Mouse (Mus musculus) intestine, embryonic 16.5 days (tissue): ENCODE data around the gene Dynlrb1. TPM values are rescaled to one million over a fixed set of nuclear protein-coding genes. Genes with fewer than 3 reads are reported as not detected.
A peak's percentile ranks its signal among the peaks of the same experiment; 100 is the strongest.

Experiments used
- ATAC-seq: fragments of 200-750 bp; cut with Nextera tagmentation; 2 replicates; pipeline ENCODE4 v1.8.0; 2017; ENCODE audit warnings: moderate TSS enrichment, moderate library complexity
- H3K27ac ChIP-seq: fragments of 300-500 bp; sonication (generic); 2 replicates; pipeline ENCODE4 v1.5.1; 2014; ENCODE audit warnings: mild to moderate bottlenecking, low read length
- H3K27me3 ChIP-seq: fragments of 300-500 bp; sonication (generic); replicated peaks from 2 replicates; pipeline ENCODE4 v1.6.1; 2014; ENCODE audit warnings: low read length, control low read depth, mixed read lengths; ENCODE audit not compliant: control insufficient read depth, insufficient read depth
- H3K36me3 ChIP-seq: fragments of 300-500 bp; sonication (generic); 2 replicates; pipeline ENCODE4 v1.6.1; 2014; ENCODE audit warnings: low read length, control low read depth; ENCODE audit not compliant: control insufficient read depth, insufficient read depth
- H3K4me1 ChIP-seq: fragments of 300-500 bp; sonication (generic); 2 replicates; pipeline ENCODE4 v1.6.1; 2014; ENCODE audit warnings: low read length, control low read depth, mixed read lengths; ENCODE audit not compliant: control insufficient read depth, insufficient read depth
- H3K4me2 ChIP-seq: fragments of 300-500 bp; sonication (generic); 2 replicates; pipeline ENCODE4 v1.6.1; 2014; ENCODE audit warnings: low read depth, low read length, control low read depth
- H3K4me3 ChIP-seq: fragments of 300-500 bp; sonication (generic); 2 replicates; pipeline ENCODE4 v1.5.1; 2014; ENCODE audit warnings: mild to moderate bottlenecking, low read length
- H3K9ac ChIP-seq: fragments of 300-500 bp; sonication (generic); 2 replicates; pipeline ENCODE4 v1.6.1; 2014; ENCODE audit warnings: low read depth, low read length
- H3K9me3 ChIP-seq: fragments of 300-500 bp; sonication (generic); 2 replicates; pipeline ENCODE4 v1.6.1; 2016; ENCODE audit warnings: low read length, control low read depth; ENCODE audit not compliant: control insufficient read depth
- WGBS: fragments of 180-500 bp; shearing (Covaris S2); extraction: QIAGEN DNeasy Blood & Tissue Kit; methylation state at CpG from one replicate; pipeline ENCODE4 v1.1.7; 2014; 5-methylcytosine and 5-hydroxymethylcytosine counted together
- polyA plus RNA-seq: library from polyadenylated mRNA; unstranded; fragments of >200 nt; fragmentation: Nextera tagmentation; extraction: Ambion mirVana; gene quantifications from 2 replicates; pipeline ENCODE4 v1.2.1, GENCODE M21; 2015

Gene Dynlrb1
- 328 and 337 TPM in 2 replicates for polyA plus RNA-seq

GRCm38 (mm10) chr2:155236362-155236992, at the start of gene Dynlrb1:
TSS of gene Dynlrb1 (plus strand) at chr2:155236533.
- peak within 1 kb of the TSS; percentile 80 for H3K4me3 ChIP-seq
- H3K9ac ChIP-seq: peak within 1 kb of the TSS; percentile 90
- H3K4me1 ChIP-seq: peaks cover 12% of the 10 kb centered on the region
- H3K36me3 ChIP-seq: no peaks in the 10 kb centered on the region
- peak within 1 kb of the TSS; percentile 84 for H3K4me2 ChIP-seq
- no peaks in the 10 kb centered on the region for H3K9me3 ChIP-seq
- peak; percentile 100 for ATAC-seq
- WGBS: under 1% methylated on average over 48 of the region's 50 CpGs
- H3K27ac ChIP-seq: peak within 1 kb of the TSS; percentile 84
- no peaks in the 10 kb centered on the region for H3K27me3 ChIP-seq

GRCm38 (mm10) chr2:155207419-155207818, 28.9 kb upstream of the Dynlrb1 start:
- H3K9ac ChIP-seq: no peak overlapping the region
- no peak overlapping the region for H3K4me2 ChIP-seq
- no peaks in the 10 kb centered on the region for H3K27me3 ChIP-seq
- no peaks in the 10 kb centered on the region for H3K9me3 ChIP-seq
- ATAC-seq: no peak
- peaks cover 9% of the 10 kb centered on the region for H3K36me3 ChIP-seq
- H3K27ac ChIP-seq: no peak overlapping the region
- no peaks in the 10 kb centered on the region for H3K4me1 ChIP-seq
- no peak overlapping the region for H3K4me3 ChIP-seq
- 77% methylated on average over 2 of the region's 2 CpGs for WGBS

- 92% methylated on average over 2 of the region's 2 CpGs for WGBS
- H3K27ac ChIP-seq: no peak overlapping the region
- no peak for ATAC-seq
- no peaks in the 10 kb centered on the region for H3K4me1 ChIP-seq
- no peak overlapping the region for H3K4me3 ChIP-seq
- H3K27me3 ChIP-seq: no peaks in the 10 kb centered on the region
- H3K4me2 ChIP-seq: no peak overlapping the region
- H3K9me3 ChIP-seq: no peaks in the 10 kb centered on the region
- H3K36me3 ChIP-seq: 0 out of 2 replicates have a peak, but pooled peaks cover 9% of the 10 kb centered on the region
- H3K9ac ChIP-seq: no peak overlapping the region
These were observed 13.2 kb upstream of the Dynlrb1 start for GRCm38 (mm10) chr2:155223145-155223544.

- no peak for ATAC-seq
- H3K27ac ChIP-seq: no peak overlapping the region
- no peak overlapping the region for H3K4me2 ChIP-seq
- no peaks in the 10 kb centered on the region for H3K27me3 ChIP-seq
- WGBS: 91% methylated on average over 7 of the region's 7 CpGs
- H3K36me3 ChIP-seq: 0 out of 2 replicates have a peak, but pooled peaks cover 9% of the 10 kb centered on the region
- H3K4me3 ChIP-seq: no peak overlapping the region
- H3K9ac ChIP-seq: no peak overlapping the region
- no peaks in the 10 kb centered on the region for H3K9me3 ChIP-seq
- H3K4me1 ChIP-seq: no peaks in the 10 kb centered on the region
These were observed 11.6 kb upstream of the Dynlrb1 start for GRCm38 (mm10) chr2:155224721-155225120.

- Histone ChIP-seq H3K27ac (peak overlapping the region; percentile 75), H3K27me3 (no peaks in the 10 kb centered on the region), H3K4me3 (peak overlapping the region; percentile 80), H3K36me3 (no peaks in the 10 kb centered on the region), H3K4me2 (peak overlapping the region; percentile 65), H3K9me3 (no peaks in the 10 kb centered on the region), H3K4me1 (peaks cover 12% of the 10 kb centered on the region), H3K9ac (peak overlapping the region; percentile 90)
- 4% methylated on average over 13 of the region's 13 CpGs for WGBS
- peak; percentile 89 for ATAC-seq
These were observed 479 bp upstream of the Dynlrb1 start for GRCm38 (mm10) chr2:155235746-155236361.

GRCm38 (mm10) chr2:155237276-155237675, 943 bp downstream of the Dynlrb1 start:
- Histone ChIP-seq H3K27me3 (no peaks in the 10 kb centered on the region), H3K4me3 (peak overlapping the region; percentile 80), H3K4me2 (peak overlapping the region; percentile 84), H3K27ac (0 out of 2 replicates have a peak overlapping the region, but pooled peaks have one; percentile 8), H3K9me3 (no peaks in the 10 kb centered on the region), H3K9ac (peak overlapping the region; percentile 90), H3K36me3 (no peaks in the 10 kb centered on the region), H3K4me1 (peaks cover 12% of the 10 kb centered on the region)
- 12% methylated on average over 4 of the region's 4 CpGs for WGBS
- ATAC-seq: no peak

GRCm38 (mm10) chr2:155240915-155241314, 4.6 kb downstream of the Dynlrb1 start:
- Histone ChIP-seq H3K9ac (no peak overlapping the region), H3K4me1 (peaks cover 12% of the 10 kb centered on the region), H3K27me3 (no peaks in the 10 kb centered on the region), H3K27ac (no peak overlapping the region), H3K9me3 (no peaks in the 10 kb centered on the region), H3K4me3 (no peak overlapping the region), H3K4me2 (no peak overlapping the region), H3K36me3 (peaks cover 6% of the 10 kb centered on the region)
- no peak for ATAC-seq
- WGBS: 69% methylated on average over 4 of the region's 4 CpGs

- Histone ChIP-seq H3K4me1 (peaks cover 9% of the 10 kb centered on the region), H3K4me3 (no peak overlapping the region), H3K27me3 (no peaks in the 10 kb centered on the region), H3K9ac (no peak overlapping the region), H3K36me3 (peaks cover 6% of the 10 kb centered on the region), H3K9me3 (no peaks in the 10 kb centered on the region), H3K27ac (no peak overlapping the region), H3K4me2 (no peak overlapping the region)
- WGBS: 84% methylated on average over 7 of the region's 7 CpGs
- ATAC-seq: no peak
These were observed 6.0 kb downstream of the Dynlrb1 start for GRCm38 (mm10) chr2:155242296-155242855.

- Histone ChIP-seq H3K4me2 (no peak overlapping the region), H3K27me3 (no peaks in the 10 kb centered on the region), H3K36me3 (peaks cover 19% of the 10 kb centered on the region), H3K9ac (no peak overlapping the region), H3K27ac (no peak overlapping the region), H3K4me3 (no peak overlapping the region), H3K4me1 (no peaks in the 10 kb centered on the region), H3K9me3 (no peaks in the 10 kb centered on the region)
- no peak for ATAC-seq
- 90% methylated on average over 4 of the region's 4 CpGs for WGBS
These were observed 9.9 kb downstream of the Dynlrb1 start for GRCm38 (mm10) chr2:155246231-155246630.
